Mouse (Mus musculus) heart, postnatal 0 days (tissue): ENCODE data around the gene Tmem144. TPM values are rescaled to one million over a fixed set of nuclear protein-coding genes. Genes with fewer than 3 reads are reported as not detected.

ENCODE experiments used
- ATAC-seq: fragments of 200-750 bp; cut with Nextera tagmentation; 2 replicates; pipeline ENCODE4 v1.8.0; 2017; ENCODE audit warnings: low read depth, moderate number of reproducible peaks, moderate library complexity; ENCODE audit not compliant: insufficient read depth
- DNase-seq: peaks from one replicate; pipeline ENCODE4 v3.0.0-alpha.2; 2016; ENCODE audit warnings: low spot score
- H3K27ac ChIP-seq: fragments of 300-500 bp; sonication (generic); 2 replicates; pipeline ENCODE4 v1.5.1; 2014; ENCODE audit warnings: low read depth, mild to moderate bottlenecking
- H3K27me3 ChIP-seq: fragments of 300-500 bp; sonication (generic); 2 replicates; pipeline ENCODE4 v1.6.1; 2014; ENCODE audit warnings: low read length, mixed read lengths; ENCODE audit not compliant: control insufficient read depth, insufficient read depth
- H3K36me3 ChIP-seq: fragments of 300-500 bp; sonication (generic); replicated peaks from 2 replicates; pipeline ENCODE4 v1.6.1; 2014; ENCODE audit warnings: low read length, mixed read lengths; ENCODE audit not compliant: control insufficient read depth, insufficient read depth
- H3K4me1 ChIP-seq: fragments of 300-500 bp; sonication (generic); 2 replicates; pipeline ENCODE4 v1.6.1; 2014; ENCODE audit warnings: antibody characterized with exemption; ENCODE audit not compliant: control insufficient read depth, insufficient read depth
- H3K4me2 ChIP-seq: fragments of 300-500 bp; sonication (generic); 2 replicates; pipeline ENCODE4 v1.6.1; 2014; ENCODE audit warnings: low read depth, mild to moderate bottlenecking, low read length, moderate library complexity
- H3K4me3 ChIP-seq: fragments of 300-500 bp; sonication (generic); 2 replicates; pipeline ENCODE4 v1.5.1; 2014; ENCODE audit warnings: low read depth, low read length
- H3K9ac ChIP-seq: fragments of 300-500 bp; sonication (generic); replicated peaks from 2 replicates; pipeline ENCODE4 v1.6.1; 2014; ENCODE audit warnings: low read depth, low read length, mixed read lengths
- H3K9me3 ChIP-seq: fragments of 300-500 bp; sonication (generic); replicated peaks from 2 replicates; pipeline ENCODE4 v1.6.1; 2016; ENCODE audit warnings: low read length; ENCODE audit not compliant: control insufficient read depth
- CTCF ChIP-seq: IDR thresholded peaks from 2 replicates; pipeline ENCODE4 v1.5.1; 2016; ENCODE audit warnings: antibody characterized with exemption, control low read depth, low read depth
- EP300 ChIP-seq: IDR thresholded peaks from 2 replicates; pipeline ENCODE4 v1.6.1; 2016; ENCODE audit warnings: antibody characterized with exemption, low read depth
- WGBS: fragments of 180-500 bp; shearing (Covaris S2); extraction: QIAGEN DNeasy Blood & Tissue Kit; methylation state at CpG from one replicate; pipeline ENCODE4 v1.1.7; 2014; 5-methylcytosine and 5-hydroxymethylcytosine counted together
- polyA plus RNA-seq: library from polyadenylated mRNA; unstranded; fragments of >200 nt; fragmentation: Nextera tagmentation; extraction: Ambion mirVana; gene quantifications from 2 replicates; pipeline ENCODE4 v1.2.1, GENCODE M21; 2015
- total RNA-seq: library from RNA; depleted of rRNA; stranded (reverse); fragments of >200 nt; gene quantifications from 2 replicates; pipeline ENCODE4 v1.2.3, GENCODE M21; 2014; ENCODE audit warnings: low replicate concordance

Gene Tmem144
- total and polyA plus RNA-seq, 2 experiments from 2014 or later: 7.9 to 12.2 TPM

DNA sequence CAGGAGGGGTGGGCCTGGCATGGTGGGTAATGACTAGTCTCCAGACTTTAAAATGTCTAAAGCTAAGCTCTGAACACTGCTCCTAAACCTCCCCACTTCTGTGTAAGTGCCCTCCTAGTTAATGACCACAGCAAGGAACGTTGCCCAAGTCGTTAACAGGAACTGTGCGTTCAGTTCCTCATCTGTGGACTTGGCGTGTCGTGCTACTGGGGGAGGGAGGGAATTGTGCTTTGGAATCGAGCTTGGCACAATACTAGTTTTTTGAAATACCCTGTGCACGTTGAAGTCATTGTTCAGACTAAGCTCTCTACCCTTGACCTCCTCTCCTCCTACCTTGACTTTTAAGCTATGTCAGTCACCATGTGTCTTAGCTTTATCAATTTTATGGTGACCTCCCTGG, 12.3 kb upstream of the Tmem144 start:
- ATAC-seq (no peak), DNase-seq (no peak)
- H3K36me3 ChIP-seq: no peaks in the 10 kb centered on the region
- no peak overlapping the region for H3K4me3 ChIP-seq
- no peaks in the 10 kb centered on the region for H3K4me1 ChIP-seq
- H3K9me3 ChIP-seq: no peaks in the 10 kb centered on the region
- H3K27ac ChIP-seq: no peak overlapping the region
- TF ChIP-seq EP300 (no peak), CTCF (no peak)
- H3K4me2 ChIP-seq: no peak overlapping the region
- H3K9ac ChIP-seq: no peak overlapping the region
- H3K27me3 ChIP-seq: no peaks in the 10 kb centered on the region
- WGBS: 73% methylated on average over 7 of the region's 7 CpGs

DNA sequence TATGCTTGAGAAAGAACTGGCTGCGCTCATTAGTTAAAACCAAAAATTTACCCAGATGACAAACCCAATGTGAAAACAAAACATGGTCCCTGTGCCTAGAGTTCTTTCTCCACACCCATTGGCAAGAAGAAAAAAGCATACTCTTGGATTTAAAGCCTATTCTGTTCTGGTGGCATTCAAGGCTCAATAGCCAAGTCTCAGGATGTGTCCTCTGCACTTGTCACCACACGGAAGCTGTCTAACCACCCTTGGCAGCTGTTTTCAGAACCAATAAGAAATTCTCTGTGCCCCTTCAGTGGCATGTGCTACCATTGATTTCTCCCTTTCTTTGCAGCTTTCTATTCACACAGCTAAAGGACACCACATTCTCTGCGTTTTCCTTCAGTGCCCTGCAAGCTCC, 5.6 kb upstream of the Tmem144 start:
- no peak for TF ChIP-seq EP300
- TF ChIP-seq CTCF: no peak
- WGBS: 84% methylated on average over 3 of the region's 3 CpGs
- H3K4me3 ChIP-seq: no peak overlapping the region
- DNase-seq (no peak), ATAC-seq (no peak)
- H3K9ac ChIP-seq: no peak overlapping the region
- H3K4me2 ChIP-seq: no peak overlapping the region
- H3K4me1 ChIP-seq: no peaks in the 10 kb centered on the region
- no peaks in the 10 kb centered on the region for H3K36me3 ChIP-seq
- H3K9me3 ChIP-seq: no peaks in the 10 kb centered on the region
- no peaks in the 10 kb centered on the region for H3K27me3 ChIP-seq
- no peak overlapping the region for H3K27ac ChIP-seq

- TF ChIP-seq CTCF (no peak), EP300 (no peak)
- H3K4me2 ChIP-seq: no peak overlapping the region
- no peak overlapping the region for H3K4me3 ChIP-seq
- DNase-seq: no peak
- no peak overlapping the region for H3K9ac ChIP-seq
- H3K4me1 ChIP-seq: no peaks in the 10 kb centered on the region
- no peak overlapping the region for H3K27ac ChIP-seq
- no peaks in the 10 kb centered on the region for H3K9me3 ChIP-seq
- H3K36me3 ChIP-seq: no peaks in the 10 kb centered on the region
- no peaks in the 10 kb centered on the region for H3K27me3 ChIP-seq
- no peak for ATAC-seq
- 85% methylated on average over 5 of the region's 5 CpGs for WGBS
These were observed 5.2 kb upstream of the Tmem144 start for GRCm38 (mm10) chr3:79857780-79858179.

- H3K4me1 ChIP-seq: 0 out of 2 replicates have a peak, but pooled peaks cover 3% of the 10 kb centered on the region
- no peak for ATAC-seq
- 33% methylated on average over 3 of the region's 3 CpGs for WGBS
- H3K36me3 ChIP-seq: no peaks in the 10 kb centered on the region
- H3K27me3 ChIP-seq: no peaks in the 10 kb centered on the region
- no peak for DNase-seq
- no peak for TF ChIP-seq EP300
- no peak for TF ChIP-seq CTCF
- H3K9ac ChIP-seq: no peak overlapping the region
- no peak overlapping the region for H3K4me2 ChIP-seq
- H3K4me3 ChIP-seq: no peak overlapping the region
- no peak overlapping the region for H3K27ac ChIP-seq
- H3K9me3 ChIP-seq: no peaks in the 10 kb centered on the region
These were observed 465 bp downstream of the Tmem144 start for GRCm38 (mm10) chr3:79852108-79852507.

DNA sequence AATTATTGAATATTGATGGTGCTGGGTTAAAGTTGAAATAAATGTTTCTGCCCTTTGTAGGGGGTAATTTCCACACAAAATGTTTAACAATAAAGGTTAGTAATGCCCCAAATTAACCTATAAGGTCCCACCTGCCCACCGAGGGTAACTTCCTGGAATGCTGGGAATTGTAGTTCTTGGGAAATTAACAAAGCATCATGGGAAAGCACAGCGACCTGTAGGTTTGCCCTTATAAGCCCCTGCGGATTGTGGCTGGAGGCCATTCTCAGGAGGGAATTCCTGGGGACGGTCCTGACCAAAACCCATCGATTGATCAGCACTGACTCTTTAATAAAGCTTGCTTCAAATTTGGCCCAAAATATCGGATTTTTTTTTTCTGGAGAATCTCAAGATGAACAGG, 1.9 kb downstream of the Tmem144 start:
- DNase-seq (no peak), ATAC-seq (no peak)
- H3K9me3 ChIP-seq: no peaks in the 10 kb centered on the region
- no peak overlapping the region for H3K9ac ChIP-seq
- WGBS: 46% methylated on average over 6 of the region's 6 CpGs
- 0 out of 2 replicates have a peak, but pooled peaks cover 3% of the 10 kb centered on the region for H3K4me1 ChIP-seq
- no peak overlapping the region for H3K4me3 ChIP-seq
- no peaks in the 10 kb centered on the region for H3K27me3 ChIP-seq
- no peaks in the 10 kb centered on the region for H3K36me3 ChIP-seq
- TF ChIP-seq EP300 (no peak), CTCF (no peak)
- H3K4me2 ChIP-seq: no peak overlapping the region
- no peak overlapping the region for H3K27ac ChIP-seq

DNA sequence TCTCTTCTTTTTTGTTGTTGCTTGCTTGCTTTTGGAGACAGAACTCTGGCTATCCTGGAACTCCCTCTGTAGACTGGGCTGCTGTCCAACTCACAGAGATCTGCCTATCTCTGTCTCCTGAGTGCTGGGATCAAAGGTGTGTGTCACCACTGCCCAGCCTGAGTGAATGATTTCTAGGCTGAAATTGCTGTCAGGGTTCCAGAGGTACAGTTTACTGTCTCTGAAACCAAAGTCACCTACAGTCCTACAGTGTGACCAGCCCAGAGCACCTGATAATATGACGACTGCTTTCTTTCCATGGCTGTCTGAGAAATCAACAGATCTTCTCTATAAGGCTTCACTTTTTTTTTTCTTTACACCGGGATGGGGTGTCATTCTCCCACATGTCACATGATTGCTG, 3.0 kb downstream of the Tmem144 start:
- Histone ChIP-seq H3K27ac (no peak overlapping the region), H3K9ac (no peak overlapping the region), H3K4me3 (no peak overlapping the region), H3K27me3 (no peaks in the 10 kb centered on the region), H3K4me2 (no peak overlapping the region), H3K4me1 (0 out of 2 replicates have a peak, but pooled peaks cover 3% of the 10 kb centered on the region), H3K36me3 (no peaks in the 10 kb centered on the region), H3K9me3 (no peaks in the 10 kb centered on the region)
- DNase-seq (no peak), ATAC-seq (no peak)
- TF ChIP-seq EP300 (no peak), CTCF (no peak)
- WGBS: 30% methylated on average over 2 of the region's 2 CpGs
